Mouse (Mus musculus) cortical plate, adult 2 months (tissue): ENCODE results near the gene Zfp472. TPM values are rescaled to one million over a fixed set of nuclear protein-coding genes. Genes with fewer than 3 reads are reported as not detected.
A peak's percentile ranks its signal among the peaks of the same experiment; 100 is the strongest.

Experiments used
- H3K27ac ChIP-seq: fragments of 200-500 bp; 2 replicates; pipeline ENCODE4 v1.5.1; 2012; ENCODE audit warnings: low read length, control low read depth, inconsistent platforms; ENCODE audit not compliant: insufficient read depth
- H3K4me1 ChIP-seq: fragments of 200-500 bp; 2 replicates; pipeline ENCODE4 v1.6.1; 2011; ENCODE audit warnings: low read length; ENCODE audit not compliant: control insufficient read depth, insufficient read depth
- H3K4me3 ChIP-seq: fragments of 200-500 bp; 2 replicates; pipeline ENCODE4 v1.5.1; 2011; ENCODE audit warnings: mild to moderate bottlenecking, low read length, control low read depth; ENCODE audit not compliant: insufficient read depth
- CTCF ChIP-seq: fragments of 200-500 bp; IDR thresholded peaks from 2 replicates; pipeline ENCODE4 v1.5.1; 2011; ENCODE audit warnings: mild to moderate bottlenecking, control low read depth, low read length; ENCODE audit not compliant: insufficient read depth; ENCODE audit errors: extremely low read depth
- POLR2A ChIP-seq: fragments of 200-500 bp; IDR thresholded peaks from 2 replicates; pipeline ENCODE4 v1.6.1; 2011; ENCODE audit warnings: mild to moderate bottlenecking, low read length, control low read depth; ENCODE audit not compliant: insufficient read depth; ENCODE audit errors: extremely low read depth
- polyA plus RNA-seq: library from polyadenylated mRNA; depleted of rRNA; stranded (reverse); fragments of >200 nt; gene quantifications from 2 replicates; pipeline ENCODE4 v1.2.3, GENCODE M21; 2012; rRNA removed

Zfp472 gene
- 3.1 and 3.2 TPM in 2 replicates for polyA plus RNA-seq

GRCm38 (mm10) chr17:32965623-32966290 lies at the start of gene Zfp472:
Gene Zfp472, plus strand, starts transcription at chr17:32965814.
- Histone ChIP-seq H3K4me3 (peak within 1 kb of the TSS; percentile 99), H3K4me1 (no peaks in the 10 kb centered on the region), H3K27ac (no peak within 1 kb of the TSS)
- TF ChIP-seq POLR2A, result peak; percentile 28
- TF ChIP-seq CTCF, result no peak

- Histone ChIP-seq H3K4me1 (no peaks in the 10 kb centered on the region), H3K4me3 (no peak overlapping the region), H3K27ac (no peak overlapping the region)
- TF ChIP-seq POLR2A (no peak), CTCF (no peak)
Measured at GRCm38 (mm10) chr17:32916075-32916474, 49.5 kb upstream of the Zfp472 start.

GRCm38 (mm10) chr17:32917131-32917530 lies 48.5 kb upstream of the Zfp472 start, which contains the start of gene Cyp4f14:
Gene Cyp4f14, minus strand, starts transcription at chr17:32917342.
- Histone ChIP-seq H3K4me1 (no peaks in the 10 kb centered on the region), H3K27ac (no peak within 1 kb of the TSS), H3K4me3 (no peak within 1 kb of the TSS)
- no peak for TF ChIP-seq POLR2A
- no peak for TF ChIP-seq CTCF

GRCm38 (mm10) chr17:32919123-32919522 lies 46.5 kb upstream of the Zfp472 start:
- no peaks in the 10 kb centered on the region for H3K4me1 ChIP-seq
- no peak for TF ChIP-seq POLR2A
- TF ChIP-seq CTCF, result no peak
- no peak overlapping the region for H3K27ac ChIP-seq
- H3K4me3 ChIP-seq, result no peak overlapping the region

GRCm38 (mm10) chr17:32923681-32924080 lies 41.9 kb upstream of the Zfp472 start:
- H3K4me1 ChIP-seq, result no peaks in the 10 kb centered on the region
- no peak overlapping the region for H3K27ac ChIP-seq
- TF ChIP-seq POLR2A (no peak), CTCF (no peak)
- no peak overlapping the region for H3K4me3 ChIP-seq

GRCm38 (mm10) chr17:32924658-32925312 lies 40.8 kb upstream of the Zfp472 start:
- H3K27ac ChIP-seq, result peak overlapping the region; percentile 41; the same call in 1 of the 2 replicates
- TF ChIP-seq POLR2A (peak; percentile 58; the same call in 1 of the 2 replicates), CTCF (no peak)
- peak overlapping the region; percentile 54 for H3K4me3 ChIP-seq
- no peaks in the 10 kb centered on the region for H3K4me1 ChIP-seq

- Histone ChIP-seq H3K27ac (no peak overlapping the region), H3K4me1 (no peaks in the 10 kb centered on the region), H3K4me3 (no peak overlapping the region)
- TF ChIP-seq POLR2A, result no peak
Measured at GRCm38 (mm10) chr17:32927803-32928202, 37.8 kb upstream of the Zfp472 start.

GRCm38 (mm10) chr17:32939831-32940230 lies 25.8 kb upstream of the Zfp472 start:
- Histone ChIP-seq H3K4me3 (no peak overlapping the region), H3K4me1 (no peaks in the 10 kb centered on the region), H3K27ac (no peak overlapping the region)
- no peak for TF ChIP-seq POLR2A
- TF ChIP-seq CTCF, result no peak

GRCm38 (mm10) chr17:32943661-32944060 lies 22.0 kb upstream of the Zfp472 start:
- H3K4me1 ChIP-seq, result no peaks in the 10 kb centered on the region; the same call in 1 of the 2 replicates
- no peak for TF ChIP-seq CTCF
- TF ChIP-seq POLR2A, result no peak
- H3K4me3 ChIP-seq, result no peak overlapping the region
- H3K27ac ChIP-seq, result no peak overlapping the region
